Mouse (Mus musculus) midbrain, embryonic 16.5 days (tissue): ENCODE data around the gene Gfod1. TPM values are rescaled to one million over a fixed set of nuclear protein-coding genes. Genes with fewer than 3 reads are reported as not detected.

Experiments used
- ATAC-seq: fragments of 200-750 bp; cut with Nextera tagmentation; 2 replicates; pipeline ENCODE4 v1.8.0; 2017; ENCODE audit warnings: moderate TSS enrichment
- H3K27ac ChIP-seq: fragments of 300-500 bp; sonication (generic); 2 replicates; pipeline ENCODE4 v1.5.1; 2014; ENCODE audit warnings: mild to moderate bottlenecking, low read length, mixed read lengths
- H3K27me3 ChIP-seq: fragments of 300-500 bp; sonication (generic); 2 replicates; pipeline ENCODE4 v1.6.1; 2014; ENCODE audit warnings: low read depth, low read length, mixed read lengths; ENCODE audit not compliant: control insufficient read depth, insufficient read depth
- H3K36me3 ChIP-seq: fragments of 300-500 bp; sonication (generic); 2 replicates; pipeline ENCODE4 v1.6.1; 2014; ENCODE audit warnings: mild to moderate bottlenecking, low read length, moderate library complexity, mixed read lengths; ENCODE audit not compliant: control insufficient read depth, insufficient read depth
- H3K4me1 ChIP-seq: fragments of 300-500 bp; sonication (generic); 2 replicates; pipeline ENCODE4 v1.6.1; 2014; ENCODE audit warnings: mild to moderate bottlenecking, low read length, mixed read lengths; ENCODE audit not compliant: control insufficient read depth, insufficient read depth
- H3K4me2 ChIP-seq: fragments of 300-500 bp; sonication (generic); 2 replicates; pipeline ENCODE4 v1.6.1; 2014; ENCODE audit warnings: mild to moderate bottlenecking, low read length, mixed read lengths
- H3K4me3 ChIP-seq: fragments of 300-500 bp; sonication (generic); 2 replicates; pipeline ENCODE4 v1.5.1; 2014; ENCODE audit warnings: low read depth, mild to moderate bottlenecking, low read length, moderate library complexity, mixed read lengths
- H3K9ac ChIP-seq: fragments of 300-500 bp; sonication (generic); 2 replicates; pipeline ENCODE4 v1.6.1; 2014; ENCODE audit warnings: low read depth, low read length, mixed read lengths
- H3K9me3 ChIP-seq: fragments of 300-500 bp; sonication (generic); replicated peaks from 2 replicates; pipeline ENCODE4 v1.6.1; 2014; ENCODE audit warnings: mild to moderate bottlenecking, low read length, mixed read lengths; ENCODE audit not compliant: control insufficient read depth, poor library complexity, severe bottlenecking
- WGBS: fragments of 180-500 bp; shearing (Covaris S2); extraction: QIAGEN DNeasy Blood & Tissue Kit; methylation state at CpG from one replicate; pipeline ENCODE4 v1.1.7; 2014; 5-methylcytosine and 5-hydroxymethylcytosine counted together
- polyA plus RNA-seq: library from polyadenylated mRNA; unstranded; fragments of >200 nt; fragmentation: Nextera tagmentation; extraction: Ambion mirVana; gene quantifications from 2 replicates; pipeline ENCODE4 v1.2.1, GENCODE M21; 2015

Gene Gfod1
- polyA plus RNA-seq, 1 experiment from 2014 or later: 2.2 TPM

GRCm38 (mm10) chr13:43262114-43262739 is 41.7 kb downstream of the Gfod1 start:
- ATAC-seq: no peak
- no peaks in the 10 kb centered on the region for H3K36me3 ChIP-seq
- H3K27ac ChIP-seq: no peak overlapping the region
- no peak overlapping the region for H3K4me2 ChIP-seq
- no peaks in the 10 kb centered on the region for H3K9me3 ChIP-seq
- no peak overlapping the region for H3K4me3 ChIP-seq
- 93% methylated on average over 11 of the region's 11 CpGs for WGBS
- H3K4me1 ChIP-seq: peaks cover 12% of the 10 kb centered on the region
- H3K27me3 ChIP-seq: no peaks in the 10 kb centered on the region
- no peak overlapping the region for H3K9ac ChIP-seq

GRCm38 (mm10) chr13:43261287-43261686 is 42.7 kb downstream of the Gfod1 start:
- 81% methylated on average over 3 of the region's 3 CpGs for WGBS

GRCm38 (mm10) chr13:43260731-43261130 is 43.2 kb downstream of the Gfod1 start:
- H3K4me1 ChIP-seq: peaks cover 7% of the 10 kb centered on the region
- ATAC-seq: no peak
- no peaks in the 10 kb centered on the region for H3K9me3 ChIP-seq
- no peak overlapping the region for H3K4me3 ChIP-seq
- no peak overlapping the region for H3K9ac ChIP-seq
- WGBS: 84% methylated on average over 6 of the region's 6 CpGs
- H3K36me3 ChIP-seq: no peaks in the 10 kb centered on the region
- no peaks in the 10 kb centered on the region for H3K27me3 ChIP-seq
- no peak overlapping the region for H3K4me2 ChIP-seq
- no peak overlapping the region for H3K27ac ChIP-seq

More at GRCm38 (mm10) chr13:43261287-43261686, 42.7 kb downstream of the Gfod1 start:
- no peak overlapping the region for H3K9ac ChIP-seq
- no peak for ATAC-seq
- no peak overlapping the region for H3K4me2 ChIP-seq
- no peaks in the 10 kb centered on the region for H3K9me3 ChIP-seq
- no peaks in the 10 kb centered on the region for H3K27me3 ChIP-seq
- no peak overlapping the region for H3K4me3 ChIP-seq
- peaks cover 12% of the 10 kb centered on the region for H3K4me1 ChIP-seq
- no peaks in the 10 kb centered on the region for H3K36me3 ChIP-seq
- H3K27ac ChIP-seq: no peak overlapping the region

- Histone ChIP-seq H3K4me2 (no peak overlapping the region), H3K4me1 (0 out of 2 replicates have a peak, but pooled peaks cover 3% of the 10 kb centered on the region), H3K9ac (no peak overlapping the region), H3K36me3 (no peaks in the 10 kb centered on the region), H3K4me3 (no peak overlapping the region), H3K9me3 (no peaks in the 10 kb centered on the region), H3K27me3 (no peaks in the 10 kb centered on the region), H3K27ac (no peak overlapping the region)
- 88% methylated on average over 2 of the region's 2 CpGs for WGBS
- no peak for ATAC-seq
Measured at GRCm38 (mm10) chr13:43256447-43256846, 47.5 kb downstream of the Gfod1 start.

- no peaks in the 10 kb centered on the region for H3K9me3 ChIP-seq
- 0 out of 2 replicates have a peak, but pooled peaks cover 3% of the 10 kb centered on the region for H3K4me1 ChIP-seq
- H3K4me3 ChIP-seq: no peak overlapping the region
- no peak overlapping the region for H3K27ac ChIP-seq
- ATAC-seq: no peak
- H3K27me3 ChIP-seq: no peaks in the 10 kb centered on the region
- H3K4me2 ChIP-seq: no peak overlapping the region
- no peak overlapping the region for H3K9ac ChIP-seq
- WGBS: 56% methylated on average over 5 of the region's 5 CpGs
- H3K36me3 ChIP-seq: no peaks in the 10 kb centered on the region
Measured at GRCm38 (mm10) chr13:43253526-43253925, 50.4 kb downstream of the Gfod1 start.

- Histone ChIP-seq H3K4me2 (no peak overlapping the region), H3K36me3 (no peaks in the 10 kb centered on the region), H3K27ac (no peak overlapping the region), H3K4me3 (no peak overlapping the region), H3K27me3 (no peaks in the 10 kb centered on the region), H3K4me1 (0 out of 2 replicates have a peak, but pooled peaks cover 3% of the 10 kb centered on the region), H3K9me3 (no peaks in the 10 kb centered on the region), H3K9ac (no peak overlapping the region)
- no peak for ATAC-seq
- WGBS: 88% methylated on average over 8 of the region's 8 CpGs
Measured at GRCm38 (mm10) chr13:43252105-43252790, 51.7 kb downstream of the Gfod1 start.

GRCm38 (mm10) chr13:43251391-43251790 is 52.6 kb downstream of the Gfod1 start:
- no peak overlapping the region for H3K4me2 ChIP-seq
- no peaks in the 10 kb centered on the region for H3K27me3 ChIP-seq
- ATAC-seq: no peak
- no peak overlapping the region for H3K4me3 ChIP-seq
- WGBS: 55% methylated on average over 12 of the region's 12 CpGs
- H3K4me1 ChIP-seq: 0 out of 2 replicates have a peak, but pooled peaks cover 3% of the 10 kb centered on the region
- no peak overlapping the region for H3K9ac ChIP-seq
- H3K27ac ChIP-seq: no peak overlapping the region
- H3K9me3 ChIP-seq: no peaks in the 10 kb centered on the region
- H3K36me3 ChIP-seq: no peaks in the 10 kb centered on the region

GRCm38 (mm10) chr13:43250653-43251052 is 53.3 kb downstream of the Gfod1 start:
- ATAC-seq: no peak
- H3K9me3 ChIP-seq: no peaks in the 10 kb centered on the region
- H3K36me3 ChIP-seq: no peaks in the 10 kb centered on the region
- no peak overlapping the region for H3K27ac ChIP-seq
- 0 out of 2 replicates have a peak, but pooled peaks cover 3% of the 10 kb centered on the region for H3K4me1 ChIP-seq
- 90% methylated on average over 6 of the region's 6 CpGs for WGBS
- no peak overlapping the region for H3K9ac ChIP-seq
- H3K4me3 ChIP-seq: no peak overlapping the region
- H3K27me3 ChIP-seq: no peaks in the 10 kb centered on the region
- H3K4me2 ChIP-seq: no peak overlapping the region

GRCm38 (mm10) chr13:43250106-43250505 is 53.9 kb downstream of the Gfod1 start:
- no peak overlapping the region for H3K9ac ChIP-seq
- no peak overlapping the region for H3K27ac ChIP-seq
- no peaks in the 10 kb centered on the region for H3K27me3 ChIP-seq
- no peaks in the 10 kb centered on the region for H3K9me3 ChIP-seq
- 0 out of 2 replicates have a peak, but pooled peaks cover 3% of the 10 kb centered on the region for H3K4me1 ChIP-seq
- H3K4me3 ChIP-seq: no peak overlapping the region
- 85% methylated on average over 9 of the region's 9 CpGs for WGBS
- no peaks in the 10 kb centered on the region for H3K36me3 ChIP-seq
- H3K4me2 ChIP-seq: no peak overlapping the region
- no peak for ATAC-seq
